Mouse (Mus musculus) B cell, adult 2 months (primary cell): ENCODE results near the gene Ang2.

ENCODE experiments used
- DNase-seq, 2 experiments: peaks; one replicate each; pipeline ENCODE4 v3.0.0; 2022

Gene Ang2

GRCm38 (mm10) chr14:51150206-51150831 lies 48.6 kb downstream of the Ang2 start:
- no peak for DNase-seq

DNA sequence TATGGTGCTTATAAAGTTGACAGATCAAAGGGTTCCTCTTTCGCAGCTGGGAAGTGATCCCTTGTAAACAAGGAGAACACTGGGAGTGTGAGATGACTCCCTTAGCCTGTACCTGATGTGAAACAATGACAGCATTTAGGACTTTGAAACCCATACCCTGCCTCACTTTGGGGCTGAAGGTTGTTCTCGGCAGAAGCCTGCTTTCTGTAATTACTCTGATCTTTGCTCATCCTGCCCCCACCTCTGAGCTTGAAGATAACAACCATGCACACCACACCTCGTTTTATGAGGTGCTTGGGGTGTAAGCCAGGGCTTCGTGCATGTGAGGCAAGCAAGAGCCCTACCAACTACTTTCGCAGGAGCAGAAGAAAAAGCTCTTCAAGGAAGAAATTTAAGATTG lies 49.8 kb downstream of the Ang2 start:
- DNase-seq: no peak

- no peak for DNase-seq
Observed at GRCm38 (mm10) chr14:51148006-51148405, 50.9 kb downstream of the Ang2 start.

GRCm38 (mm10) chr14:51146685-51147084 lies 52.3 kb downstream of the Ang2 start, which contains the start of gene Rnase1:
Rnase1 (minus strand) TSS chr14:51146785.
- DNase-seq: no peak

DNA sequence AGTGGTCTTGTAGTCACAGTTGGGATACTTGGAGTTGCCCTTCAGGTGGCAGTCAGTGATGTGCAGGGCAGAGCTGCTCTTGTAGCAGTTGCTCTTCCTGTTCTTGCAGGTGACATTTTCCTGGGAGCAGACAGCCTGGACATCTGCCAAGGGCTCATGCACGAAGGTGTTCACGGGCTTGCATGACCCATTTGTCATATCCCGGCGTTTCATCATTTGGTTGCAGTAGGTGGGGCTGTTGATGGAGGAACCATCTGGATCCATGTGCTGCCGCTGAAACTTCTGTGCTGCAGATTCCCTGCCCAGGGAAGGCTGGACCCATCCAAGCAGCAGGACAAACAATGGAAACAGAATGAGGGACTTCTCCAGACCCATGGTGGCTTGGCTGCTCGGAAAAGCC lies 53.4 kb downstream of the Ang2 start:
- DNase-seq: no peak
